Mouse (Mus musculus): Measurements from ENCODE around the gene Sost. TPM values are rescaled to one million over a fixed set of nuclear protein-coding genes. Genes with fewer than 3 reads are reported as not detected.

The Sost gene
- total and polyA plus RNA-seq, 2 experiments from 2014 or later: 0.14 TPM; not detected in 1

GRCm38 (mm10) chr11:101923988-101924387, 42.8 kb downstream of the Sost start:
- no peaks in the 10 kb centered on the region for H3K27me3 ChIP-seq (ENCODE audit: insufficient read depth, low read length)
- no peak for TF ChIP-seq CTCF (IDR thresholded peaks at IDR 0.05; ENCODE audit: low read depth)
- no peak overlapping the region for H3K9ac ChIP-seq (replicated peaks; ENCODE audit: low read length)
- ATAC-seq (no peak), DNase-seq (ENCODE audit: low spot score) (no peak)
- no peaks in the 10 kb centered on the region for H3K4me1 ChIP-seq (ENCODE audit: insufficient read depth, low read length)
- H3K9me3 ChIP-seq (ENCODE audit: low read length): no peaks in the 10 kb centered on the region
- H3K4me2 ChIP-seq (ENCODE audit: low read depth, low read length): no peak overlapping the region
- WGBS: 89% methylated on average over 6 of the region's 6 CpGs
- H3K27ac ChIP-seq: no peak overlapping the region
- no peaks in the 10 kb centered on the region for H3K36me3 ChIP-seq (ENCODE audit: insufficient read depth, low read length)
- H3K4me3 ChIP-seq (ENCODE audit: low read length): no peak overlapping the region

GRCm38 (mm10) chr11:101921361-101921952, 45.4 kb downstream of the Sost start:
- TF ChIP-seq CTCF (IDR thresholded peaks at IDR 0.05; ENCODE audit: low read depth): no peak
- 62% methylated on average over 12 of the region's 12 CpGs for WGBS
- H3K9me3 ChIP-seq (ENCODE audit: low read length): no peaks in the 10 kb centered on the region
- H3K4me1 ChIP-seq (ENCODE audit: insufficient read depth, low read length): no peaks in the 10 kb centered on the region
- H3K36me3 ChIP-seq (ENCODE audit: insufficient read depth, low read length): no peaks in the 10 kb centered on the region
- H3K9ac ChIP-seq (replicated peaks; ENCODE audit: low read length): no peak overlapping the region
- H3K27me3 ChIP-seq (ENCODE audit: insufficient read depth, low read length): peaks cover 4% of the 10 kb centered on the region; the same call in 1 of the 2 replicates
- DNase-seq (ENCODE audit: low spot score) (peak; percentile 42), ATAC-seq (no peak)
- no peak overlapping the region for H3K4me3 ChIP-seq (ENCODE audit: low read length)
- no peak overlapping the region for H3K27ac ChIP-seq
- no peak overlapping the region for H3K4me2 ChIP-seq (ENCODE audit: low read depth, low read length)

GRCm38 (mm10) chr11:101919660-101920059, 47.2 kb downstream of the Sost start:
- no peaks in the 10 kb centered on the region for H3K9me3 ChIP-seq (ENCODE audit: low read length)
- no peaks in the 10 kb centered on the region for H3K4me1 ChIP-seq (ENCODE audit: insufficient read depth, low read length)
- DNase-seq (ENCODE audit: low spot score) (peak; percentile 91), ATAC-seq (peak; percentile 82; the same call in 1 of the 2 replicates)
- peak; percentile 99 for TF ChIP-seq CTCF (IDR thresholded peaks at IDR 0.05; ENCODE audit: low read depth)
- WGBS: under 1% methylated on average over 6 of the region's 6 CpGs
- no peak overlapping the region for H3K4me3 ChIP-seq (ENCODE audit: low read length)
- H3K9ac ChIP-seq (replicated peaks; ENCODE audit: low read length): no peak overlapping the region
- no peak overlapping the region for H3K4me2 ChIP-seq (ENCODE audit: low read depth, low read length)
- H3K27ac ChIP-seq: no peak overlapping the region
- H3K27me3 ChIP-seq (ENCODE audit: insufficient read depth, low read length): peaks cover 4% of the 10 kb centered on the region; the same call in 1 of the 2 replicates
- no peaks in the 10 kb centered on the region for H3K36me3 ChIP-seq (ENCODE audit: insufficient read depth, low read length)

GRCm38 (mm10) chr11:101918609-101919008, 48.2 kb downstream of the Sost start:
- H3K9ac ChIP-seq (replicated peaks; ENCODE audit: low read length): no peak overlapping the region
- H3K36me3 ChIP-seq (ENCODE audit: insufficient read depth, low read length): no peaks in the 10 kb centered on the region
- H3K9me3 ChIP-seq (ENCODE audit: low read length): no peaks in the 10 kb centered on the region
- TF ChIP-seq CTCF (IDR thresholded peaks at IDR 0.05; ENCODE audit: low read depth): no peak
- no peaks in the 10 kb centered on the region for H3K4me1 ChIP-seq (ENCODE audit: insufficient read depth, low read length)
- DNase-seq (ENCODE audit: low spot score) (no peak), ATAC-seq (no peak)
- 67% methylated on average over 3 of the region's 3 CpGs for WGBS
- H3K27me3 ChIP-seq (ENCODE audit: insufficient read depth, low read length): peaks cover 4% of the 10 kb centered on the region; the same call in 1 of the 2 replicates
- no peak overlapping the region for H3K4me2 ChIP-seq (ENCODE audit: low read depth, low read length)
- no peak overlapping the region for H3K27ac ChIP-seq
- no peak overlapping the region for H3K4me3 ChIP-seq (ENCODE audit: low read length)

- H3K9ac ChIP-seq (replicated peaks; ENCODE audit: low read length): no peak overlapping the region
- H3K4me3 ChIP-seq (ENCODE audit: low read length): no peak overlapping the region
- H3K4me1 ChIP-seq (ENCODE audit: insufficient read depth, low read length): no peaks in the 10 kb centered on the region
- no peak overlapping the region for H3K4me2 ChIP-seq (ENCODE audit: low read depth, low read length)
- peak; percentile 17 for DNase-seq (ENCODE audit: low spot score)
- peaks cover 4% of the 10 kb centered on the region; the same call in 1 of the 2 replicates for H3K27me3 ChIP-seq (ENCODE audit: insufficient read depth, low read length)
- H3K27ac ChIP-seq: no peak overlapping the region
- WGBS: 72% methylated on average over 3 of the region's 3 CpGs
- no peak for ATAC-seq
- TF ChIP-seq CTCF (IDR thresholded peaks at IDR 0.05; ENCODE audit: low read depth): 0 out of 2 replicates have a peak, but pooled peaks have one; percentile 26
- no peaks in the 10 kb centered on the region for H3K36me3 ChIP-seq (ENCODE audit: insufficient read depth, low read length)
- no peaks in the 10 kb centered on the region for H3K9me3 ChIP-seq (ENCODE audit: low read length)
These were observed 50.0 kb downstream of the Sost start for GRCm38 (mm10) chr11:101916772-101917171.

- Histone ChIP-seq H3K4me3 (ENCODE audit: low read length) (no peak overlapping the region), H3K9me3 (ENCODE audit: low read length) (no peaks in the 10 kb centered on the region), H3K9ac (replicated peaks; ENCODE audit: low read length) (no peak overlapping the region), H3K27me3 (ENCODE audit: insufficient read depth, low read length) (peaks cover 7% of the 10 kb centered on the region; the same call in 1 of the 2 replicates), H3K27ac (no peak overlapping the region), H3K4me2 (ENCODE audit: low read depth, low read length) (no peak overlapping the region), H3K4me1 (ENCODE audit: insufficient read depth, low read length) (no peaks in the 10 kb centered on the region), H3K36me3 (ENCODE audit: insufficient read depth, low read length) (no peaks in the 10 kb centered on the region)
- peak; percentile 35 for TF ChIP-seq CTCF (IDR thresholded peaks at IDR 0.05; ENCODE audit: low read depth)
- 67% methylated on average over 8 of the region's 8 CpGs for WGBS
- DNase-seq (ENCODE audit: low spot score) (no peak), ATAC-seq (no peak)
These were observed 53.2 kb downstream of the Sost start for GRCm38 (mm10) chr11:101913591-101913990.

Other genes starting within 250 kb of the Sost start
- 19.0 and 24.1 TPM in 2 replicates for gene Dhx8, start 234.1 kb downstream of the Sost start, total RNA-seq (2014; rRNA removed)
- gene Dhx8, start 234.1 kb downstream of the Sost start, polyA plus RNA-seq (2015; fragmentation: Nextera tagmentation; extraction: Ambion mirVana): 25.6 and 30.6 TPM in 2 replicates
- gene Etv4, start 181.6 kb downstream of the Sost start, total RNA-seq (2014; rRNA removed): 47.7 and 56.9 TPM in 2 replicates
- 22.5 and 30.2 TPM in 2 replicates for gene Etv4, start 181.6 kb downstream of the Sost start, polyA plus RNA-seq (2015; fragmentation: Nextera tagmentation; extraction: Ambion mirVana)
- gene Meox1, start 72.6 kb downstream of the Sost start, total RNA-seq (2014; rRNA removed): 1.8 and 2.0 TPM in 2 replicates
- 0.69 and 0.73 TPM in 2 replicates for gene Meox1, start 72.6 kb downstream of the Sost start, polyA plus RNA-seq (2015; fragmentation: Nextera tagmentation; extraction: Ambion mirVana)
- gene Cfap97d1, start 17.3 kb upstream of the Sost start, total RNA-seq (2014; rRNA removed): not detected in 2 replicates
- not detected in 2 replicates for gene Cfap97d1, start 17.3 kb upstream of the Sost start, polyA plus RNA-seq (2015; fragmentation: Nextera tagmentation; extraction: Ambion mirVana)
- gene Dusp3, start 20.0 kb upstream of the Sost start, total RNA-seq (2014; rRNA removed): 52.0 and 80.7 TPM in 2 replicates
- 44.7 and 45.2 TPM in 2 replicates for gene Dusp3, start 20.0 kb upstream of the Sost start, polyA plus RNA-seq (2015; fragmentation: Nextera tagmentation; extraction: Ambion mirVana)
- gene Mpp3, start 61.4 kb upstream of the Sost start, total RNA-seq (2014; rRNA removed): 73.5 and 81.3 TPM in 2 replicates
- 53.8 and 54.1 TPM in 2 replicates for gene Mpp3, start 61.4 kb upstream of the Sost start, polyA plus RNA-seq (2015; fragmentation: Nextera tagmentation; extraction: Ambion mirVana)
- gene Cd300lg, start 74.5 kb upstream of the Sost start, total RNA-seq (2014; rRNA removed): 0.05 and 0.29 TPM in 2 replicates
- 0.19 and 0.40 TPM in 2 replicates for gene Cd300lg, start 74.5 kb upstream of the Sost start, polyA plus RNA-seq (2015; fragmentation: Nextera tagmentation; extraction: Ambion mirVana)
- gene Mpp2, start 121.5 kb upstream of the Sost start, total RNA-seq (2014; rRNA removed): 49.0 and 49.9 TPM in 2 replicates
- gene Mpp2, start 121.5 kb upstream of the Sost start, polyA plus RNA-seq (2015; fragmentation: Nextera tagmentation; extraction: Ambion mirVana): 25.5 and 26.0 TPM in 2 replicates
- not detected in 2 replicates for gene Ppy, start 134.3 kb upstream of the Sost start, total RNA-seq (2014; rRNA removed)
- not detected in 2 replicates for gene Ppy, start 134.3 kb upstream of the Sost start, polyA plus RNA-seq (2015; fragmentation: Nextera tagmentation; extraction: Ambion mirVana)
- gene Pyy, start 140.8 kb upstream of the Sost start, total RNA-seq (2014; rRNA removed): 25.8 and 42.9 TPM in 2 replicates
- 5.7 and 9.5 TPM in 2 replicates for gene Pyy, start 140.8 kb upstream of the Sost start, polyA plus RNA-seq (2015; fragmentation: Nextera tagmentation; extraction: Ambion mirVana)
- gene Nags, start 178.5 kb upstream of the Sost start, total RNA-seq (2014; rRNA removed): not detected in 2 replicates
- 0.09 and 0.14 TPM in 2 replicates for gene Nags, start 178.5 kb upstream of the Sost start, polyA plus RNA-seq (2015; fragmentation: Nextera tagmentation; extraction: Ambion mirVana)
- 37.4 and 45.4 TPM in 2 replicates for gene Tmem101, start 189.4 kb upstream of the Sost start, total RNA-seq (2014; rRNA removed)
- gene Tmem101, start 189.4 kb upstream of the Sost start, polyA plus RNA-seq (2015; fragmentation: Nextera tagmentation; extraction: Ambion mirVana): 40.6 and 42.5 TPM in 2 replicates
- 65.7 and 167 TPM in 2 replicates for gene Lsm12, start 218.3 kb upstream of the Sost start, total RNA-seq (2014; rRNA removed)
- 147 and 153 TPM in 2 replicates for gene Lsm12, start 218.3 kb upstream of the Sost start, polyA plus RNA-seq (2015; fragmentation: Nextera tagmentation; extraction: Ambion mirVana)
- 67.5 and 70.1 TPM in 2 replicates for gene G6pc3, start 222.6 kb upstream of the Sost start, total RNA-seq (2014; rRNA removed)
- gene G6pc3, start 222.6 kb upstream of the Sost start, polyA plus RNA-seq (2015; fragmentation: Nextera tagmentation; extraction: Ambion mirVana): 43.8 and 46.2 TPM in 2 replicates

Data from hindbrain, postnatal 0 days (tissue).